Mouse (Mus musculus) small intestine, adult 2 months (tissue): ENCODE data around the gene Rnf115. TPM values are rescaled to one million over a fixed set of nuclear protein-coding genes. Genes with fewer than 3 reads are reported as not detected.

Source experiments
- H3K27ac ChIP-seq: fragments of 200-500 bp; 2 replicates; pipeline ENCODE4 v1.5.1; 2012; ENCODE audit warnings: low read depth, low read length, control low read depth, inconsistent platforms; ENCODE audit not compliant: insufficient read depth
- H3K27me3 ChIP-seq: fragments of 200-500 bp; 2 replicates; pipeline ENCODE4 v1.6.1; 2012; ENCODE audit warnings: mild to moderate bottlenecking, moderate library complexity, low read length, inconsistent platforms; ENCODE audit not compliant: control insufficient read depth, insufficient read depth
- H3K36me3 ChIP-seq: fragments of 200-500 bp; 2 replicates; pipeline ENCODE4 v1.6.1; 2012; ENCODE audit warnings: mild to moderate bottlenecking, low read length, control low read depth, inconsistent platforms; ENCODE audit not compliant: control insufficient read depth, insufficient read depth
- H3K4me1 ChIP-seq: fragments of 200-500 bp; 2 replicates; pipeline ENCODE4 v1.6.1; 2012; ENCODE audit warnings: low read length, inconsistent platforms, mixed read lengths; ENCODE audit not compliant: control insufficient read depth, insufficient read depth, insufficient read length
- H3K4me3 ChIP-seq: fragments of 200-500 bp; 2 replicates; pipeline ENCODE4 v1.5.1; 2012; ENCODE audit warnings: low read depth, mild to moderate bottlenecking, control low read depth, inconsistent platforms, low read length, moderate library complexity
- CTCF ChIP-seq: fragments of 200-500 bp; IDR thresholded peaks from 2 replicates; pipeline ENCODE4 v1.5.1; 2012; ENCODE audit warnings: low read depth, mild to moderate bottlenecking, control low read depth, inconsistent platforms, low read length, moderate library complexity, mixed read lengths; ENCODE audit not compliant: insufficient replicate concordance, insufficient read length; ENCODE audit errors: extremely low read depth
- POLR2A ChIP-seq: fragments of 200-500 bp; IDR thresholded peaks from 2 replicates; pipeline ENCODE4 v1.6.1; 2012; ENCODE audit warnings: low read depth, mild to moderate bottlenecking, control low read depth, inconsistent platforms, low read length, moderate library complexity
- WGBS: fragments of 180-500 bp; shearing (Covaris S2); methylation state at CpG from one replicate; pipeline ENCODE4 v1.1.7; 2018; 5-methylcytosine and 5-hydroxymethylcytosine counted together
- polyA plus RNA-seq: library from polyadenylated mRNA; depleted of rRNA; stranded (reverse); fragments of >200 nt; gene quantifications from 2 replicates; pipeline ENCODE4 v1.2.3, GENCODE M21; 2012; rRNA removed

Rnf115 gene
- polyA plus RNA-seq: 7.5 and 17.7 TPM in 2 replicates

DNA sequence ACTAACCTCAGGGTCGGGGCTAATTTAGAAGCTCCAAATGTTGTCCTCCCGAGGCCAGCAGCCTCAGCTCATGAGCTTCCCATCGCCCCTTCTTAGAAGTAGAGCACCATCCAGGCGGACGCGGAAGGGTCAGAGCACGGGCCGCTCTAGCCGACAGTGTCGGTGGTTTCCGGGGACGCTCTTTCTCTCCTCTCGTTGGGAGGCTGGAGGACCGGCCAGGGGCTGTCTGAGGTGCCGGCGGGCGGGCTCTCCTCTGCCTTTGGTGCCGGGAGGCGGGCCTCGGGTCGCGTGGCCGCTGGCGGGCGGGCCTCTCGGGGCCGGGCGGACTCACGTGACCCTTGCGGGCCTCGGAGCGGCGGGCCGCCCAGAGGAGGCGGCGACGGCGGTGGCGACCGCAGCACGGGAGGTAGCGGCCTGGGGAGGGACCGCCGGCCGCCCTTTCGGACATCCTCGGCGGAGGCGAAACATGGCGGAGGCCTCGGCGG is at the start of gene Rnf115, which contains the start of gene Polr3c:
Gene Rnf115 (plus strand): TSS at position 322 of the 485 bp plus-strand sequence.
Gene Polr3c (minus strand): TSS at position 286 of the 485 bp plus-strand sequence.
- TF ChIP-seq POLR2A (peak; percentile 78; the same call in 1 of the 2 replicates), CTCF (no peak)
- Histone ChIP-seq H3K4me1 (peaks cover 19% of the 10 kb centered on the region; the same call in 1 of the 2 replicates), H3K27ac (peak within 1 kb of the TSS; percentile 67), H3K36me3 (peaks cover 13% of the 10 kb centered on the region), H3K27me3 (no peaks in the 10 kb centered on the region), H3K4me3 (peak within 1 kb of the TSS; percentile 65)
- WGBS: under 1% methylated on average over 51 of the region's 52 CpGs

- WGBS: 78% methylated on average over 7 of the region's 7 CpGs
- TF ChIP-seq CTCF (no peak), POLR2A (no peak)
- no peaks in the 10 kb centered on the region for H3K27me3 ChIP-seq
- no peak overlapping the region for H3K4me3 ChIP-seq
- peaks cover 7% of the 10 kb centered on the region for H3K4me1 ChIP-seq
- no peaks in the 10 kb centered on the region for H3K36me3 ChIP-seq
- no peak overlapping the region for H3K27ac ChIP-seq
Measured at GRCm38 (mm10) chr3:96678456-96678855, 49.0 kb upstream of the Rnf115 start.

- WGBS: 12% methylated on average over 5 of the region's 5 CpGs
- TF ChIP-seq CTCF (no peak), POLR2A (no peak)
- no peak overlapping the region for H3K27ac ChIP-seq
Measured at GRCm38 (mm10) chr3:96679159-96679674, 48.2 kb upstream of the Rnf115 start.

GRCm38 (mm10) chr3:96680269-96680956 is 47.1 kb upstream of the Rnf115 start:
- Histone ChIP-seq H3K36me3 (no peaks in the 10 kb centered on the region), H3K27me3 (peaks cover 9% of the 10 kb centered on the region; the same call in 1 of the 2 replicates), H3K4me1 (peaks cover 8% of the 10 kb centered on the region), H3K27ac (no peak overlapping the region), H3K4me3 (no peak overlapping the region)
- TF ChIP-seq POLR2A (no peak), CTCF (no peak)
- 62% methylated on average over 12 of the region's 12 CpGs for WGBS

More at GRCm38 (mm10) chr3:96679159-96679674, 48.2 kb upstream of the Rnf115 start:
- Histone ChIP-seq H3K4me1 (peaks cover 7% of the 10 kb centered on the region), H3K36me3 (no peaks in the 10 kb centered on the region), H3K4me3 (no peak overlapping the region), H3K27me3 (0 out of 2 replicates have a peak, but pooled peaks cover 1% of the 10 kb centered on the region)

- WGBS: 86% methylated on average over 3 of the region's 3 CpGs
- peaks cover 5% of the 10 kb centered on the region for H3K4me1 ChIP-seq
- no peak overlapping the region for H3K4me3 ChIP-seq
- no peaks in the 10 kb centered on the region for H3K36me3 ChIP-seq
- peaks cover 11% of the 10 kb centered on the region; the same call in 1 of the 2 replicates for H3K27me3 ChIP-seq
- H3K27ac ChIP-seq: no peak overlapping the region
- TF ChIP-seq POLR2A (no peak), CTCF (no peak)
Measured at GRCm38 (mm10) chr3:96683496-96683895, 44.0 kb upstream of the Rnf115 start.

DNA sequence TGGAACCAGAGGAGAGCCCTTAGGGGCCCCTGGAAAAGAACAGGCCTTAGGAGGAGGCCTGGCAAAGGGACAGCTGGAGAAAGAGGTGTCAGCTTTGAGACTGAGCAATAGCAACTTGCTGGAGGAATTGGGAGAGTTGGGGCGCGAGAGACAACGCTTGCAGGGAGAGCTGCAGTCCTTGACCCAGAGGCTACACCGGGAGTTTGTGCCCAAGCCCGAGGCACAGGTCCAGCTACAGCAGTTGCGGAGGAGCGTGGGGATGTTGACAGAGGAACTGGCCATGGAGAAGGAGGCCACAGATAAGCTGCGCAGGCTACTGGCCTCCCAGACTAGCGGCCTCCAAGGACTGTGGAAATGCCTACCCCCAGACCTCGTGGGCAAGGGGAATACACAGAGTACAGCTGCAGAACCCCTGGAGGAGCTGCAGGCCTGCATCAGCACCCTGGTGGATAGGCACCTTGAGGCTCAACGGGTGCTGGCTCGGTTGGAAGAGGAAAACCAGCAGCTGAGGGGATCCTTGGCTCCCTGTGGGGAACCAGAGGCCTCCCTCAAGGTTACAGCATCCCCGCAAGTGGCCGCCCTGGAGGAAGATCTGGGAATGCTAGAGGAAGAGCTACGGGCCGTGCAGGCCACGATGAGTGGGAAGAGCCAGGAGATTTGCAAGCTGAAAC is 43.2 kb upstream of the Rnf115 start:
- peak overlapping the region; percentile 33; the same call in 1 of the 2 replicates for H3K4me3 ChIP-seq
- no peak for TF ChIP-seq CTCF
- TF ChIP-seq POLR2A: no peak
- peaks cover 3% of the 10 kb centered on the region; the same call in 1 of the 2 replicates for H3K4me1 ChIP-seq
- WGBS: 56% methylated on average over 17 of the region's 17 CpGs
- H3K27ac ChIP-seq: no peak overlapping the region
- peaks cover 13% of the 10 kb centered on the region; the same call in 1 of the 2 replicates for H3K27me3 ChIP-seq
- H3K36me3 ChIP-seq: no peaks in the 10 kb centered on the region
